Mouse (Mus musculus): ENCODE measurements around the gene Olfr395. TPM values are rescaled to one million over a fixed set of nuclear protein-coding genes. Genes with fewer than 3 reads are reported as not detected.

The Olfr395 gene
- polyA plus RNA-seq (2017; shearing (Covaris generic)) = not detected

GRCm38 (mm10) chr11:73909199-73909598 is at the start of gene Olfr395:
Gene Olfr395, minus strand, starts transcription at chr11:73909299.

DNA sequence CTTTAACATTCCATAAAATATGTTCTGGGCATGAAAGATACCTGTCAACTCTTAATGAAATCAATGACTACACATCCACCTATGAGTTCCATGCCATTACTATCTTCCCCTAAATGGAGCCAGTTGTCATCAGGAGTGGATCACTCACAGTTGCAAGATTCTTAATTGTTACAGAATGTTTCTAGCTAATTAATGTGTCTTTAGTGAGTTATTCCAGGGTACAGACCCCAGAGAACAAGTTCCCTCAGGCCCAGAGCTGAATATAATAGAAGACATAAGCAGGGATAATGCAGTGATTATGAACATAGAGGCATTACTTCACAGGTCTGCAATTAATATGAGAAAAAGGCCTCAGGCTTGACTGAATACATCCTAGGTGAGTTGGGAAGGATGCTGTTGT is 27.3 kb upstream of the Olfr395 start, which contains the start of gene Olfr23:
Olfr23 (plus strand) TSS at position 301 of the 400 bp plus-strand sequence.

DNA sequence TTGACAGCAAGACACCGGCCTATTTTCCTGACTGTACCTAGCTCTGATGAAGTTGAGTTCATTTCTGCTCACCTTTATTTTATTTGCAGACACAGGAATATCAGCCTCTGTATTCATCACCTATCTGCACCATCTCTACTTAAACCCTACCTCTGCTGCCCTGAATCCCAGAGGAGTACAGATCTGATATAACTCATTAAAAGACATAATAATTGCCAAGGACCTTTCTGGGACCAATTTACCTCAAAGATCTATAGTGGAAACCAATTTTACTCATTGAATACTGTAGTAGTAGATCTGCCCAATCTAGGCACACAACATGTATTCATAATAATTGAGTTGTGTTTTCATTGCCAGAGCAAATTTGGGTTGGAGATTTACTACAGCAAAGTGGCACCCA is 18.4 kb downstream of the Olfr395 start, which contains the start of gene Olfr394:
Olfr394 (minus strand) TSS at position 101 of the 400 bp plus-strand sequence.

Other genes with a start within 250 kb of the Olfr395 start
- not detected for gene Zfp735, start 220.5 kb downstream of the Olfr395 start, polyA plus RNA-seq (2017; shearing (Covaris generic))
- not detected for gene Olfr389, start 128.6 kb downstream of the Olfr395 start, polyA plus RNA-seq (2017; shearing (Covaris generic))
- gene Olfr390, start 126.3 kb downstream of the Olfr395 start, polyA plus RNA-seq (2017; shearing (Covaris generic)) = not detected
- gene Olfr391-ps, start 106.2 kb downstream of the Olfr395 start, polyA plus RNA-seq (2017; shearing (Covaris generic)) = not detected
- 0.08 TPM for gene Olfr392, start 92.2 kb downstream of the Olfr395 start, polyA plus RNA-seq (2017; shearing (Covaris generic))
- gene Olfr393, start 57.8 kb downstream of the Olfr395 start, polyA plus RNA-seq (2017; shearing (Covaris generic)) = not detected
- not detected for gene Olfr394, start 18.5 kb downstream of the Olfr395 start, polyA plus RNA-seq (2017; shearing (Covaris generic))
- not detected for gene Olfr23, start 27.4 kb upstream of the Olfr395 start, polyA plus RNA-seq (2017; shearing (Covaris generic))
- not detected for gene Olfr397, start 51.5 kb upstream of the Olfr395 start, polyA plus RNA-seq (2017; shearing (Covaris generic))
- gene Olfr398, start 81.1 kb upstream of the Olfr395 start, polyA plus RNA-seq (2017; shearing (Covaris generic)) = 0.04 TPM
- not detected for gene Olfr139, start 147.3 kb upstream of the Olfr395 start, polyA plus RNA-seq (2017; shearing (Covaris generic))
- not detected for gene Olfr399, start 147.3 kb upstream of the Olfr395 start, polyA plus RNA-seq (2017; shearing (Covaris generic))
- not detected for gene Zfp616, start 160.7 kb upstream of the Olfr395 start, polyA plus RNA-seq (2017; shearing (Covaris generic))
- gene Olfr401, start 204.4 kb upstream of the Olfr395 start, polyA plus RNA-seq (2017; shearing (Covaris generic)) = not detected
- not detected for gene Olfr402, start 244.2 kb upstream of the Olfr395 start, polyA plus RNA-seq (2017; shearing (Covaris generic))